Mouse (Mus musculus) cerebral cortex, adult 2 months (tissue): ENCODE results near the gene Il12b.

ENCODE experiments used
- WGBS: fragments of 180-500 bp; shearing (Covaris S2); methylation state at CpG from one replicate; pipeline ENCODE4 v1.1.7; 2018; 5-methylcytosine and 5-hydroxymethylcytosine counted together

Il12b gene

GRCm38 (mm10) chr11:44413371-44413770, 13.5 kb downstream of the Il12b start:
- WGBS, result 95% methylated on average over 3 of the region's 3 CpGs

GRCm38 (mm10) chr11:44414605-44415004, 14.7 kb downstream of the Il12b start:
- 87% methylated on average over 3 of the region's 3 CpGs for WGBS

DNA sequence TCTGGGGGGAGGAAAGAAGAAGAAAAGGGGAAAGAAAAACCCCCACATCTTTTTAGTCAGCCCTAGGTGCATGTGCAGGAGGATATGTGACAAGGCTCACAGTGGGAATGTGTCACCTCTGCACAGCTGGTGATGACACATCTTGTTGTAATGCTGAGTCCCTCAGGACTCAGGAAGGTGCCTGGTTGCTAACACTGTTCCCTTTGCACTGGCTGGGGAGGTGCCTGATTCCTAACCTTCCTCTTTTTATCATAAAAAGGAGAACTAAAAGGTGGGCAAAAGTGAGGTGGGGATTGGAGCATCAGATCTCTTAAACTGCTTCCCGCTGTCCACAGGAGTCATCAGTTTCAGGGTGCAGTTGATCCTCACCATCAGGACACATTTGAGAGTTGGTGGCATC, 17.5 kb downstream of the Il12b start:
- 76% methylated on average over 1 of the region's 1 CpGs for WGBS

DNA sequence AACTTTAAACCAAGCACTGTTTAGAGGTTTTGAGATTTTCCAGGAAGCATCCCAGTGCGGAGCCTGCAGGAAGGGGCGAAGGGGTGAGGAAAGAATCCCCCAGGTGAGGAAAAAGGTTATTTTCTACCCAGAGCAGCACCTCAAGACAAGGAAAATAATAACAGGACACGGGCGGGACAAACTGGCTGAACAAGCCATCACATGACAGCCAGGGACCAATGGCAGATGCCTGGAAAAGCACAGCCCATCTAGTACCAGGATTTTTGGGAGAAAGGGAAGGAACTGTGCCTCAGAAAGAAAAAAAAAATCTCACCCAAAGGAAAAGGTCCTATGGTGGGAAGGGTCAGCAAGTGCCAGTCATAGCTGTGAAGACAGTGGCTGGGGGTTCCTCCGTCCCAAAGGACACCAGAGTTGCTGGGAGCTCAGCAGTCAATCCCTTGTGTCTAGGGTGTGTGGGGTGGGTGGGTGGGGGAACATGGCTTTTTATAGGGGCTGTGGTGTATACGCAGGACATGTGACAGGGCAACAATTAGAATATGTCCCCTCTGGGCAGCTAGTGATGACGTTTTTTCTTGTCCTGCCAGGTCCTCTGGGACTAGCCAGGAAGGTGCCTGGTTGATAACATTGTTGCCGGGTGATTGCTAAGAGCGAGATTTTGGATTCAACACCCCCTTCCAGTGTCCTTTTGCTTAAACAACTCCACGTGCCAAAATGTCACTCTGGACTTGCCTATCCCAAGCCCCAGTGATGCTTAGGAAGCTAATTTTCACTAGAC, 22.7 kb downstream of the Il12b start:
- 65% methylated on average over 10 of the region's 10 CpGs for WGBS

DNA sequence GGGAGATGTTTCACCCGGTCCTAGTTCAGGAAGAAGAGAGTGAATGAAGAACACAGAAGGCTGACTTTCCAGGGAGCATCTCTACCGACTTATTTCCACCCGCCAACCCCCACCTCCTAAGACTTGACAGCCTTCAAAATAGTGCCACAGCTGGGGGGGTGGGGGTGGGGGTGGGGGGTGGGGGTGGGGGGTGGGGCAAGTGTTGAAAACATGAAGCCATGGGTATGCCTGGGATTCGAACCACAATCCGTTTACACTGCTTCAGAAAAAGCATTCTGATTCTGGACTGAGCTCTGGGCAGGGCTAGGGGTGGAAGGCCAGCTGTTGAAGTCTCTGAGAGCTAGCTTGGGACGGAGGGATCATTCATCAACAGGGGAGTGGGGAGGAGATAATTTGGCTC, 23.4 kb downstream of the Il12b start:
- 57% methylated on average over 6 of the region's 6 CpGs for WGBS

GRCm38 (mm10) chr11:44423955-44424354, 24.1 kb downstream of the Il12b start:
- 70% methylated on average over 5 of the region's 5 CpGs for WGBS

- 73% methylated on average over 8 of the region's 8 CpGs for WGBS
These were observed 25.1 kb downstream of the Il12b start for GRCm38 (mm10) chr11:44425006-44425405.

GRCm38 (mm10) chr11:44425626-44426025, 25.8 kb downstream of the Il12b start:
- WGBS, result 78% methylated on average over 6 of the region's 6 CpGs

DNA sequence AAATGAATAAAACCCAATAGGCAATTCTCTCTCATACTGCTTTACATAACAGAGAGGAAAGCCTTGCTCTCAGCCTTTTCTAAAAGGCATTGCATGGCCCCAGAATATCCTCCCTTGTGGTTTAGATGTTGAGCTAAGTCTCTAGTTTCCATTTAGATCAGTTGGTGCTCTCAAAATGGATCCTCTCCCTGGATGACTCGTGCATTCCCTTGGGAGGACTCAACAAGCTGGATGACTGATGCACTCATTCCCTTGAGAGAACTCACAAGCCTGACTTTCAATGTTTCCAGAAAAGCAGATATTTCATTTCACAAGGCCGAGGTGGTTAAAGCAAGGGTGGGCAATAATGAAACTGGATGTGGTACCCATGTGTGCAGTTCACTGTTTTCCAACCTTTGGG, 28.1 kb downstream of the Il12b start:
- WGBS, result 77% methylated on average over 2 of the region's 2 CpGs

DNA sequence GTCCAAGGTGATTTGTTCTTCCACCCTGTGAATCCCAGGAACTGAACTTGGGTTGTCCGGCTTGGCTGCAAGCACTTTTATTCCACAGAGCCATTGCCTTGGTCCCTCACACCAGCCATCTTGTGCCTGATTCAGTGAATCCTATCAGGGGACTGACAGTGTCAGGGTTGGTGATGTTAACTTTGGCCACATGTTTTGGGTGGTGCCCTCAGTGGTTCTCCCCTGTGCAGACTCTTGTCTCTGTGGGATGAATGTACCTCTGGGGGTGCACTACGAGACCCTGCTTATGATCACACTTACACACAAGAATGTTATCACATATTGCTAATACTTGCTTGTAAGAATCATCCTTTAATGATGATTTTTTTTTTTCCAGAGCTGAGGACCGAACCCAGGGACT, 30.2 kb downstream of the Il12b start:
- 94% methylated on average over 3 of the region's 3 CpGs for WGBS

DNA sequence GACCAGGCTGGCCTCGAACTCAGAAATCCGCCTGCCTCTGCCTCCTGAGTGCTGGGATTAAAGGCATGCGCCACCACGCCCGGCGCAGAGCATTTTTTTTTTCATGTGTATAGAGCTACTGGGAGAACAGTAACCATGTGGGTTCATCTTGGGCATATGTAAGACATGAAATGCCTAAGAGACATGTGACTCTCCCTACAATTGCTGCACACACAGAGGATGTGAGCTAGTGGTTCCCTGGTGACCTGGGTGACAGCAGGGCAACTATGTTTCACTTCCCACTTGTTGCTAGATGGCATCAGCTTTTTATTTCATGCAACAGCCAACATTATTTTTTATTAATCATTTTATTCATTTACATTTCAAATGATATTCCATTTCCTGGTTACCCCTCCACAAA, 37.9 kb downstream of the Il12b start:
- 97% methylated on average over 6 of the region's 6 CpGs for WGBS

DNA sequence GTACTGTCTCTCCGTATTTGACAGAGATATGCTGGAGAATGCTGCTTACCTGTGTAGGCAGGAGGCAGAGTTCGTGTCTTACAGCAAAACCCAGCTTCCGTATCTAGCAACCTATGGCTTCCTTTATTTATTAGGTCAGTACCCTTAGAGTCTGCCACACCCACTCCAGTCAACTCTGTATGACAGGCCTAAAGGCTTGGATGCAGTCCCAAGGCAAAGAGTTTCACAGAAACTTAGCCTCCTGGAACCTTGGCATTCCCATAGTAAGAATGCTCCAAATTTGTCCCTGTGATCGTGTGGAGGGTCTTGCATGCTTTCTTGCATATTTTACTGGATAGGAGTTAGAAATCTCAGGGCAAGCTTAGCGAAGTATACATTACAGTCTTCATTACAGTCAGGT, 52.2 kb downstream of the Il12b start:
- WGBS, result 91% methylated on average over 5 of the region's 5 CpGs

- WGBS, result 61% methylated on average over 2 of the region's 2 CpGs
These were observed 53.6 kb downstream of the Il12b start for GRCm38 (mm10) chr11:44453423-44453822.

DNA sequence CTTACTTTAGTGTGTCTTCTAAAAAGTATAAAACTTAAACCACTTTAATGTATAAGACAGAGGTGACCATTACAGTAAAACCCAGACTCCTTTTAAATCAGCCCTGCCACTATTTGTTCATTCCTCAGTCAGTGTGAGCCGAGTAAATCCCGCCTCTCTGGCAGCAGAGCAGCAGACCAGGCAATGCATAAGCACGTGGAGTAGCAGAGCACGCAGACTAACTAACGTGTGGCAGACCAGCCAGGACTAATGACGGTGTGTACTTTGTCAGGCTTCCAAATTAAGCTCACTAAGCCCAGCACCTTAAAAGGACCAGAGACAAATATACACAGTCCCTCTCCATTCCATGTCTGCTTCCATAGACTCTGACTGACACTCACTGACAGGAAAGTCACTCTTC, 61.6 kb downstream of the Il12b start:
- WGBS, result 70% methylated on average over 6 of the region's 6 CpGs
